In genomic region chr9:58723165-58723564, GRCm38 (mm10) we compare ENCODE assay signal across 24 mouse cellular contexts.
"Had no signal": no experiment of that assay in that cellular context is flagged by ENCODE, and none has a peak within 500 bp of the region (broad histone marks: within the 10 kb centered on the region; RNA-seq: fewer than 3 reads in every experiment).

No protein-coding gene starts in this region.

- H3K4me1 ChIP-seq: hindbrain, embryonic 12.5 days; intestine, embryonic 15.5 days; limb, embryonic 13.5 days; limb, embryonic 15.5 days had no signal

- H3K9ac ChIP-seq: heart, embryonic 12.5 days; hindbrain, embryonic 12.5 days; hindbrain, embryonic 14.5 days; intestine, embryonic 15.5 days; limb, embryonic 13.5 days; limb, embryonic 15.5 days; liver, embryonic 12.5 days; liver, embryonic 14.5 days had no signal

- H3K27ac ChIP-seq: gastrocnemius, adult 2 months; heart, embryonic 10.5 days; hindbrain, embryonic 10.5 days; hindbrain, embryonic 12.5 days; hindbrain, embryonic 14.5 days; intestine, embryonic 15.5 days; limb, embryonic 13.5 days; limb, embryonic 15.5 days; liver, embryonic 12.5 days; liver, embryonic 14.5 days had no signal

- H3K27me3 ChIP-seq: heart, embryonic 12.5 days; hindbrain, embryonic 12.5 days; intestine, embryonic 15.5 days; limb, embryonic 13.5 days; limb, embryonic 15.5 days; liver, embryonic 12.5 days had no signal

- H3K9me3 ChIP-seq: heart, embryonic 10.5 days; heart, embryonic 12.5 days; hindbrain, embryonic 10.5 days; hindbrain, embryonic 12.5 days; intestine, embryonic 15.5 days; limb, embryonic 13.5 days; limb, embryonic 15.5 days had no signal

- H3K36me3 ChIP-seq: heart, embryonic 10.5 days; heart, embryonic 12.5 days; hindbrain, embryonic 10.5 days; hindbrain, embryonic 12.5 days; intestine, embryonic 15.5 days; limb, embryonic 13.5 days; limb, embryonic 15.5 days; liver, embryonic 12.5 days had no signal

- H3K4me3 ChIP-seq: gastrocnemius, adult 2 months; heart, embryonic 10.5 days; heart, embryonic 12.5 days; hindbrain, embryonic 10.5 days; hindbrain, embryonic 12.5 days; intestine, embryonic 15.5 days; limb, embryonic 13.5 days; limb, embryonic 15.5 days; liver, embryonic 12.5 days had no signal

- ATAC-seq: hindbrain, embryonic 16.5 days; inflammation-experienced regulatory T-cells, adult 6 months; intestine, embryonic 15.5 days; intestine, postnatal 0 days; liver, embryonic 12.5 days had no signal

- DNase-seq: gastrocnemius, adult 2 months; gastrocnemius, postnatal 10 days; gastrocnemius, postnatal 25 days; heart, adult 18-20 months; heart, postnatal 10 days; heart, postnatal 4 days; kidney, adult 9 months; kidney, postnatal 10 days; layer of hippocampus, adult 9-11 months; layer of hippocampus, postnatal 36 days; left cerebral cortex, postnatal 4 days had no signal

- H3K4me2 ChIP-seq: heart, embryonic 12.5 days; hindbrain, embryonic 12.5 days; hindbrain, embryonic 14.5 days; intestine, embryonic 15.5 days; limb, embryonic 13.5 days; limb, embryonic 15.5 days; liver, embryonic 12.5 days had no signal
